ENCODE assay signal across 7 mouse cellular contexts in genomic region chr11:97628568-97629518, GRCm38 (mm10). TPM values are rescaled to one million over a fixed set of nuclear protein-coding genes. Genes with fewer than 3 reads are reported as not detected.
A peak's percentile ranks its signal among the peaks of the same experiment; 100 is the strongest.
DNase-seq lines count a peak whose midpoint lies in the region; ATAC-seq lines count a peak whose summit lies in the region.

No protein-coding gene starts in this region.

- H3K4me3 ChIP-seq in embryonic facial prominence, embryonic 11.5 days (ENCODE audit: low read depth, low read length): peak overlapping the region; percentile 69
- H3K4me3 ChIP-seq in hindbrain, embryonic 10.5 days: peak overlapping the region; percentile 82
- peak overlapping the region; percentile 62 for H3K4me3 ChIP-seq in liver, embryonic 13.5 days (replicated peaks)

- H3K9ac ChIP-seq in embryonic facial prominence, embryonic 11.5 days (replicated peaks; ENCODE audit: low read length): peak overlapping the region; percentile 82
- peak overlapping the region; percentile 61 for H3K9ac ChIP-seq in liver, embryonic 13.5 days

- H3K27ac ChIP-seq in embryonic facial prominence, embryonic 11.5 days (replicated peaks; ENCODE audit: low read depth, low read length): no peak overlapping the region
- H3K27ac ChIP-seq in hindbrain, embryonic 10.5 days: peak overlapping the region; percentile 93
- no peak overlapping the region for H3K27ac ChIP-seq in liver, embryonic 13.5 days

- peak overlapping the region; percentile 83 for H3K4me2 ChIP-seq in embryonic facial prominence, embryonic 11.5 days (ENCODE audit: low read depth, low read length)
- peak overlapping the region; percentile 78 for H3K4me2 ChIP-seq in liver, embryonic 13.5 days

- no peaks in the 10 kb centered on the region for H3K36me3 ChIP-seq in embryonic facial prominence, embryonic 11.5 days (replicated peaks; ENCODE audit: control insufficient read depth, insufficient read depth, low read depth, low read length)
- no peaks in the 10 kb centered on the region for H3K36me3 ChIP-seq in hindbrain, embryonic 10.5 days
- H3K36me3 ChIP-seq in liver, embryonic 13.5 days: no peaks in the 10 kb centered on the region

- no peaks in the 10 kb centered on the region for H3K9me3 ChIP-seq in embryonic facial prominence, embryonic 11.5 days (replicated peaks; ENCODE audit: control insufficient read depth, low read length)
- H3K9me3 ChIP-seq in hindbrain, embryonic 10.5 days: no peaks in the 10 kb centered on the region
- no peaks in the 10 kb centered on the region for H3K9me3 ChIP-seq in liver, embryonic 13.5 days (replicated peaks)

- ATAC-seq in embryonic facial prominence, embryonic 11.5 days (replicated peaks; ENCODE audit: insufficient number of reproducible peaks, low FRiP score, low TSS enrichment, low read depth): peak; percentile 36
- ATAC-seq in liver, embryonic 13.5 days (ENCODE audit: low read depth): 0 out of 2 replicates have a peak, but pooled peaks have one; percentile 10
- no peak; the same call in 1 of the 2 replicates for ATAC-seq in frontal cortex, adult (ENCODE audit: low TSS enrichment)

- under 1% methylated on average over 92 of the region's 106 CpGs for WGBS in embryonic facial prominence, embryonic 11.5 days
- under 1% methylated on average over 106 of the region's 106 CpGs for WGBS in hindbrain, embryonic 10.5 days
- WGBS in liver, embryonic 13.5 days (ENCODE audit: insufficient replicate concordance): 1% methylated on average over 104 of the region's 106 CpGs

- peak; percentile 15 for DNase-seq in urinary bladder, postnatal 25 days (ENCODE audit: low spot score)
- no peak for DNase-seq in urinary bladder, postnatal 4 days (ENCODE audit: low spot score in 2 of 2)
- DNase-seq in embryonic facial prominence, embryonic 11.5 days (ENCODE audit: low spot score): peak; percentile 52
- DNase-seq in hindbrain, embryonic 10.5 days (ENCODE audit: low spot score): peak; percentile 68
- no peak for DNase-seq in liver, embryonic 13.5 days
- DNase-seq in retina, embryonic 14.5 days (ENCODE audit: low spot score): peak; percentile 45

- H3K27me3 ChIP-seq in embryonic facial prominence, embryonic 11.5 days (ENCODE audit: control insufficient read depth, insufficient read depth, low read length): peaks cover 40% of the 10 kb centered on the region
- H3K27me3 ChIP-seq in hindbrain, embryonic 10.5 days (ENCODE audit: insufficient read depth, poor library complexity, severe bottlenecking): peaks cover 81% of the 10 kb centered on the region
- H3K27me3 ChIP-seq in liver, embryonic 13.5 days: peaks cover 84% of the 10 kb centered on the region

- peaks cover 19% of the 10 kb centered on the region for H3K4me1 ChIP-seq in embryonic facial prominence, embryonic 11.5 days (ENCODE audit: control insufficient read depth, insufficient read depth, low read length)
- H3K4me1 ChIP-seq in hindbrain, embryonic 10.5 days (replicated peaks): peaks cover 56% of the 10 kb centered on the region
- peaks cover 32% of the 10 kb centered on the region for H3K4me1 ChIP-seq in liver, embryonic 13.5 days (replicated peaks)

RNA-seq across cellular contexts. Expression of gene Epop, which starts 0.7 kb away (rescaled TPM):
- 9.0 and 9.7 TPM in 2 replicates for polyA plus RNA-seq in embryonic facial prominence, embryonic 11.5 days (2014; fragmentation: Nextera tagmentation; extraction: Ambion mirVana)
- polyA plus RNA-seq in hindbrain, embryonic 10.5 days (2016; fragmentation: Nextera tagmentation; extraction: Ambion mirVana): 13.4 and 14.3 TPM in 2 replicates
- 0.65 and 0.69 TPM in 2 replicates for polyA plus RNA-seq in liver, embryonic 13.5 days (2015; fragmentation: Nextera tagmentation; extraction: Ambion mirVana)

RNA-seq across cellular contexts. Expression of gene Mllt6, which starts 34.4 kb away (rescaled TPM):
- polyA plus RNA-seq in embryonic facial prominence, embryonic 11.5 days (2014; fragmentation: Nextera tagmentation; extraction: Ambion mirVana): 3.7 and 3.9 TPM in 2 replicates
- 2.1 and 2.2 TPM in 2 replicates for polyA plus RNA-seq in hindbrain, embryonic 10.5 days (2016; fragmentation: Nextera tagmentation; extraction: Ambion mirVana)
- 0.17 and 0.23 TPM in 2 replicates for polyA plus RNA-seq in liver, embryonic 13.5 days (2015; fragmentation: Nextera tagmentation; extraction: Ambion mirVana)

RNA-seq across cellular contexts. Expression of gene Srcin1, which starts 52.9 kb away (rescaled TPM):
- 0.55 and 0.56 TPM in 2 replicates for polyA plus RNA-seq in embryonic facial prominence, embryonic 11.5 days (2014; fragmentation: Nextera tagmentation; extraction: Ambion mirVana)
- 0.76 and 1.8 TPM in 2 replicates for polyA plus RNA-seq in hindbrain, embryonic 10.5 days (2016; fragmentation: Nextera tagmentation; extraction: Ambion mirVana)
- polyA plus RNA-seq in liver, embryonic 13.5 days (2015; fragmentation: Nextera tagmentation; extraction: Ambion mirVana): 0.01 TPM in 1 of 2 replicates, not detected in the other

RNA-seq across cellular contexts. Expression of gene Cisd3, which starts 56.8 kb away (rescaled TPM):
- polyA plus RNA-seq in embryonic facial prominence, embryonic 11.5 days (2014; fragmentation: Nextera tagmentation; extraction: Ambion mirVana): 11.8 TPM in 2 replicates
- 18.3 and 24.0 TPM in 2 replicates for polyA plus RNA-seq in hindbrain, embryonic 10.5 days (2016; fragmentation: Nextera tagmentation; extraction: Ambion mirVana)
- polyA plus RNA-seq in liver, embryonic 13.5 days (2015; fragmentation: Nextera tagmentation; extraction: Ambion mirVana): 11.7 and 13.3 TPM in 2 replicates

Comparison
In these comparisons a context has a peak if more than half of its experiments do, and no peak if none do; other contexts are left out.
1. DNase-seq: peak in urinary bladder, postnatal 25 days (single experiment), embryonic facial prominence, embryonic 11.5 days (single experiment), hindbrain, embryonic 10.5 days (single experiment) and retina, embryonic 14.5 days (single experiment); none in urinary bladder, postnatal 4 days (0 of 2) and liver, embryonic 13.5 days (single experiment).
2. Peak in every context shown above with its lines, with median percentiles within 50 percentile points of each other: H3K4me3 ChIP-seq.